ENCODE assay signal across 44 mouse cellular contexts in the genomic region with DNA sequence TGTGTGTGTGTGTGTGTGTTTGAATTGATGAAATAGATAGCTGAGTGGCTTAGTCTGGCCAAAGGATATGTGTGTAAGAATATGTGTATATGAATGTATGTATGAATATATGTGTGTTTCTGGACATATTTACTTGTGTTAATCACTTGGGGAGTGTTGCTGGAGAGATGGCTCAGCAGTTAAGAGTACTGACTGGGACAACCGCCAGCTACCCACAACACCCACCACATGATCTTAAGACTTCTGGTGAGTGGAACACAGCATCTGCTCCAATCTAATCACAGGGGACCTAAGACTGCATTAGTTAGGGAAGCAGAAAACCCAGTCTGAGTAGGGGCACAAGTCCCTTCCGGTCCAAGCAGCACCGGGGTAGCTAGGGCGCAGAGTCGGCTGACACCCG. TPM values are rescaled to one million over a fixed set of nuclear protein-coding genes. Genes with fewer than 3 reads are reported as not detected.
DNase-seq lines count a peak whose midpoint lies in the region; ATAC-seq and TF ChIP-seq lines count a peak whose summit lies in the region.
"Had no signal": no experiment of that assay in that cellular context is flagged by ENCODE, and none has a peak within 500 bp of the region (broad histone marks: within the 10 kb centered on the region; RNA-seq: fewer than 3 reads in every experiment).

No protein-coding gene starts in this region.

- no peaks in the 10 kb centered on the region for H3K4me1 ChIP-seq in E14TG2a.4 (replicated peaks; ENCODE audit: low read depth, low read length)
- H3K4me1 ChIP-seq in kidney, embryonic 16.5 days (ENCODE audit: insufficient read depth, low read length) = no peaks in the 10 kb centered on the region
- H3K4me1 ChIP-seq: embryonic facial prominence, embryonic 13.5 days; heart, embryonic 10.5 days; heart, embryonic 15.5 days; intestine, embryonic 15.5 days; limb, embryonic 12.5 days; liver, embryonic 15.5 days had no signal

- H3K36me3 ChIP-seq in E14TG2a.4 (ENCODE audit: insufficient read depth, low read length) = no peaks in the 10 kb centered on the region
- H3K36me3 ChIP-seq in kidney, embryonic 16.5 days (ENCODE audit: insufficient read depth, low read length) = no peaks in the 10 kb centered on the region
- H3K36me3 ChIP-seq: embryonic facial prominence, embryonic 13.5 days; heart, embryonic 10.5 days; heart, embryonic 15.5 days; intestine, embryonic 15.5 days; limb, embryonic 12.5 days; liver, embryonic 15.5 days had no signal

- H3K4me3 ChIP-seq in E14TG2a.4 (replicated peaks; ENCODE audit: low read length) = peak overlapping the region; percentile 62
- H3K4me3 ChIP-seq in kidney, embryonic 16.5 days (ENCODE audit: low read length) = no peak overlapping the region
- H3K4me3 ChIP-seq: embryonic facial prominence, embryonic 13.5 days; erythroblast, embryonic 14.5 days; heart, embryonic 10.5 days; heart, embryonic 15.5 days; intestine, embryonic 15.5 days; limb, embryonic 12.5 days; liver, embryonic 15.5 days had no signal

- H3K9me3 ChIP-seq in E14TG2a.4 (ENCODE audit: low read length) = no peaks in the 10 kb centered on the region
- H3K9me3 ChIP-seq in kidney, embryonic 16.5 days (ENCODE audit: low read length) = no peaks in the 10 kb centered on the region
- H3K9me3 ChIP-seq: embryonic facial prominence, embryonic 13.5 days; heart, embryonic 10.5 days; heart, embryonic 15.5 days; intestine, embryonic 15.5 days; limb, embryonic 12.5 days; liver, embryonic 15.5 days had no signal

- DNase-seq in frontal cortex, adult 2 months (ENCODE audit: extremely low spot score in 1 of 2, low spot score in 1 of 2) = peak; percentile 11 to 26
- DNase-seq in frontal cortex, postnatal 14 days (ENCODE audit: low spot score in 2 of 2) = no peak
- DNase-seq in ES-CJ7 (ENCODE audit: low read depth, low spot score) = peak; percentile 27
- DNase-seq in layer of hippocampus, adult 18-20 months (ENCODE audit: low spot score in 2 of 2) = peak; percentile 5 to 54
- DNase-seq in neural tube, embryonic 10.5 days (ENCODE audit: extremely low spot score, low spot score) = no peak
- no peak for DNase-seq in gastrocnemius, postnatal 10 days
- DNase-seq: adrenal gland, postnatal 14 days; cerebellum, adult 8-10 months; embryo, embryonic 11 days; forebrain, postnatal 0 days; gastrocnemius, postnatal 25 days; heart, adult 11 months; kidney, adult 2 months; kidney, postnatal 4 days; lung, embryonic 14.5 days; lung, postnatal 14 days; midbrain, embryonic 14.5 days; thymus, postnatal 4 days had no signal

- 94% methylated on average over 6 of the region's 6 CpGs for WGBS in kidney, embryonic 16.5 days

- H3K4me2 ChIP-seq in kidney, embryonic 16.5 days (replicated peaks; ENCODE audit: low read depth, low read length) = no peak overlapping the region
- H3K4me2 ChIP-seq: embryonic facial prominence, embryonic 13.5 days; heart, embryonic 15.5 days; intestine, embryonic 15.5 days; limb, embryonic 12.5 days; liver, embryonic 15.5 days; lung, embryonic 14.5 days had no signal

- no peak overlapping the region for H3K9ac ChIP-seq in kidney, embryonic 16.5 days (replicated peaks; ENCODE audit: low read length)
- H3K9ac ChIP-seq: embryonic facial prominence, embryonic 13.5 days; forebrain, postnatal 0 days; heart, embryonic 15.5 days; intestine, embryonic 15.5 days; limb, embryonic 12.5 days; liver, embryonic 15.5 days; lung, embryonic 14.5 days had no signal

- H3K27ac ChIP-seq in kidney, embryonic 16.5 days (ENCODE audit: low read length) = no peak overlapping the region
- H3K27ac ChIP-seq: embryonic facial prominence, embryonic 13.5 days; heart, embryonic 10.5 days; heart, embryonic 15.5 days; hindbrain, postnatal 0 days; intestine, embryonic 15.5 days; kidney, postnatal 0 days; limb, embryonic 12.5 days; liver, embryonic 15.5 days had no signal

- ATAC-seq in kidney, embryonic 16.5 days (ENCODE audit: low FRiP score, low TSS enrichment) = no peak
- ATAC-seq: CD4-positive, CD25-positive, alpha-beta regulatory T cell, adult 4 months; forebrain, postnatal 0 days; hindbrain, postnatal 0 days; intestine, embryonic 15.5 days; Patski had no signal

- no peak for TF ChIP-seq CTCF in E14TG2a.4 (conservative IDR thresholded peaks at IDR 0.05; ENCODE audit: low read length)

- no peaks in the 10 kb centered on the region for H3K27me3 ChIP-seq in E14TG2a.4 (ENCODE audit: insufficient read depth, low read length)
- H3K27me3 ChIP-seq in kidney, embryonic 16.5 days (ENCODE audit: insufficient read depth, low read length) = no peaks in the 10 kb centered on the region
- H3K27me3 ChIP-seq: embryonic facial prominence, embryonic 13.5 days; heart, embryonic 15.5 days; intestine, embryonic 15.5 days; limb, embryonic 12.5 days; liver, embryonic 15.5 days; Patski had no signal

RNA-seq across cellular contexts. Expression of gene Olfr1090, which starts 2.3 kb away (rescaled TPM):
- polyA plus RNA-seq in frontal cortex, adult 2 months (2012; rRNA removed) = not detected in 2 replicates
- total RNA-seq in layer of hippocampus, adult 18-20 months (2021) = not detected
- polyA plus RNA-seq in kidney, embryonic 16.5 days (2015; fragmentation: Nextera tagmentation; extraction: Ambion mirVana) = not detected in 2 replicates
- not detected for total RNA-seq in gastrocnemius, postnatal 10 days (2021)
- total RNA-seq: adrenal gland, postnatal 14 days; forebrain, postnatal 0 days; gastrocnemius, postnatal 25 days; heart, postnatal 25 days; hindbrain, postnatal 0 days; layer of hippocampus, postnatal 36 days; liver, adult 2 months; MEL; neutrophil, adult 5-6 weeks had no signal
- polyA plus RNA-seq: brain, embryonic 14.5 days; embryonic facial prominence, embryonic 13.5 days; erythroblast, embryonic 14.5 days; forebrain, embryonic 11.5 days; forebrain, postnatal 0 days; heart, embryonic 10.5 days; heart, embryonic 15.5 days; hindbrain, embryonic 11.5 days; hindbrain, postnatal 0 days; intestine, embryonic 15.5 days; kidney, adult 2 months; kidney, postnatal 0 days; limb, embryonic 12.5 days; liver, adult 2 months; liver, embryonic 15.5 days; lung, embryonic 14.5 days; midbrain, embryonic 14.5 days; neural tube, embryonic 11.5 days; Patski; small intestine, adult 2 months; stomach, embryonic 14.5 days; testis, adult 2 months; thymus, postnatal 0 days had no signal

RNA-seq across cellular contexts. Expression of gene Olfr1093, which starts 21.2 kb away (rescaled TPM):
- not detected in 2 replicates for polyA plus RNA-seq in frontal cortex, adult 2 months (2012; rRNA removed)
- total RNA-seq in layer of hippocampus, adult 18-20 months (2021) = not detected
- polyA plus RNA-seq in kidney, embryonic 16.5 days (2015; fragmentation: Nextera tagmentation; extraction: Ambion mirVana) = not detected in 2 replicates
- not detected for total RNA-seq in gastrocnemius, postnatal 10 days (2021)
- total RNA-seq: adrenal gland, postnatal 14 days; forebrain, postnatal 0 days; gastrocnemius, postnatal 25 days; heart, postnatal 25 days; hindbrain, postnatal 0 days; layer of hippocampus, postnatal 36 days; liver, adult 2 months; MEL; neutrophil, adult 5-6 weeks had no signal
- polyA plus RNA-seq: brain, embryonic 14.5 days; CD4-positive, CD25-positive, alpha-beta regulatory T cell, adult 4 months; embryonic facial prominence, embryonic 13.5 days; erythroblast, embryonic 14.5 days; forebrain, embryonic 11.5 days; forebrain, postnatal 0 days; heart, embryonic 10.5 days; heart, embryonic 15.5 days; hindbrain, embryonic 11.5 days; hindbrain, postnatal 0 days; intestine, embryonic 15.5 days; kidney, adult 2 months; kidney, postnatal 0 days; limb, embryonic 12.5 days; liver, adult 2 months; liver, embryonic 15.5 days; lung, embryonic 14.5 days; midbrain, embryonic 14.5 days; neural tube, embryonic 11.5 days; Patski; small intestine, adult 2 months; stomach, embryonic 14.5 days; testis, adult 2 months; thymus, postnatal 0 days had no signal

RNA-seq across cellular contexts. Expression of gene Olfr1089, which starts 27.5 kb away (rescaled TPM):
- not detected in 2 replicates for polyA plus RNA-seq in frontal cortex, adult 2 months (2012; rRNA removed)
- total RNA-seq in layer of hippocampus, adult 18-20 months (2021) = not detected
- not detected in 2 replicates for polyA plus RNA-seq in kidney, embryonic 16.5 days (2015; fragmentation: Nextera tagmentation; extraction: Ambion mirVana)
- total RNA-seq in gastrocnemius, postnatal 10 days (2021) = not detected
- total RNA-seq: adrenal gland, postnatal 14 days; forebrain, postnatal 0 days; gastrocnemius, postnatal 25 days; heart, postnatal 25 days; hindbrain, postnatal 0 days; layer of hippocampus, postnatal 36 days; liver, adult 2 months; MEL; neutrophil, adult 5-6 weeks had no signal
- polyA plus RNA-seq: brain, embryonic 14.5 days; CD4-positive, CD25-positive, alpha-beta regulatory T cell, adult 4 months; embryonic facial prominence, embryonic 13.5 days; erythroblast, embryonic 14.5 days; forebrain, embryonic 11.5 days; forebrain, postnatal 0 days; heart, embryonic 10.5 days; heart, embryonic 15.5 days; hindbrain, embryonic 11.5 days; hindbrain, postnatal 0 days; intestine, embryonic 15.5 days; kidney, adult 2 months; kidney, postnatal 0 days; limb, embryonic 12.5 days; liver, adult 2 months; liver, embryonic 15.5 days; lung, embryonic 14.5 days; midbrain, embryonic 14.5 days; neural tube, embryonic 11.5 days; Patski; small intestine, adult 2 months; stomach, embryonic 14.5 days; testis, adult 2 months; thymus, postnatal 0 days had no signal

RNA-seq across cellular contexts. Expression of gene Olfr141, which starts 48.8 kb away (rescaled TPM):
- not detected in 2 replicates for polyA plus RNA-seq in frontal cortex, adult 2 months (2012; rRNA removed)
- total RNA-seq in layer of hippocampus, adult 18-20 months (2021) = not detected
- polyA plus RNA-seq in kidney, embryonic 16.5 days (2015; fragmentation: Nextera tagmentation; extraction: Ambion mirVana) = not detected in 2 replicates
- total RNA-seq in gastrocnemius, postnatal 10 days (2021) = not detected
- total RNA-seq: adrenal gland, postnatal 14 days; forebrain, postnatal 0 days; gastrocnemius, postnatal 25 days; heart, postnatal 25 days; hindbrain, postnatal 0 days; layer of hippocampus, postnatal 36 days; liver, adult 2 months; MEL; neutrophil, adult 5-6 weeks had no signal
- polyA plus RNA-seq: brain, embryonic 14.5 days; CD4-positive, CD25-positive, alpha-beta regulatory T cell, adult 4 months; embryonic facial prominence, embryonic 13.5 days; erythroblast, embryonic 14.5 days; forebrain, embryonic 11.5 days; forebrain, postnatal 0 days; heart, embryonic 10.5 days; heart, embryonic 15.5 days; hindbrain, embryonic 11.5 days; hindbrain, postnatal 0 days; intestine, embryonic 15.5 days; kidney, adult 2 months; kidney, postnatal 0 days; limb, embryonic 12.5 days; liver, adult 2 months; liver, embryonic 15.5 days; lung, embryonic 14.5 days; midbrain, embryonic 14.5 days; neural tube, embryonic 11.5 days; Patski; small intestine, adult 2 months; stomach, embryonic 14.5 days; testis, adult 2 months; thymus, postnatal 0 days had no signal

Comparison
In these comparisons a context has a peak if more than half of its experiments do, and no peak if none do; other contexts are left out.
1. DNase-seq: peak in frontal cortex, adult 2 months (2 of 2), ES-CJ7 (single experiment) and layer of hippocampus, adult 18-20 months (2 of 2); none in frontal cortex, postnatal 14 days (0 of 2), neural tube, embryonic 10.5 days (single experiment) and gastrocnemius, postnatal 10 days (single experiment).